Mouse (Mus musculus) liver, adult 2 months (tissue): ENCODE data around the gene Rasgrf2. TPM values are rescaled to one million over a fixed set of nuclear protein-coding genes. Genes with fewer than 3 reads are reported as not detected.
A peak's percentile ranks its signal among the peaks of the same experiment; 100 is the strongest.

Experiments used
- DNase-seq: peaks from one replicate; pipeline ENCODE4 v3.0.0-alpha.2; 2011; ENCODE audit warnings: low read depth, low spot score; ENCODE audit errors: extremely low read depth
- H3K27ac ChIP-seq: fragments of 200-500 bp; replicated peaks from 2 replicates; pipeline ENCODE4 v1.5.1; 2012; ENCODE audit warnings: low read depth, mild to moderate bottlenecking, control low read depth, inconsistent platforms, low read length; ENCODE audit not compliant: insufficient read depth
- H3K27me3 ChIP-seq: fragments of 200-500 bp; 2 replicates; pipeline ENCODE4 v1.6.1; 2012; ENCODE audit warnings: mild to moderate bottlenecking, moderate library complexity, low read length, inconsistent platforms; ENCODE audit not compliant: control insufficient read depth, insufficient read depth
- H3K36me3 ChIP-seq: fragments of 200-500 bp; 2 replicates; pipeline ENCODE4 v1.6.1; 2012; ENCODE audit warnings: low read length, inconsistent platforms; ENCODE audit not compliant: control insufficient read depth, insufficient read depth
- H3K4me1 ChIP-seq: fragments of 200-500 bp; 2 replicates; pipeline ENCODE4 v1.6.1; 2011; ENCODE audit warnings: low read length; ENCODE audit not compliant: control insufficient read depth, insufficient read depth
- H3K4me3 ChIP-seq: fragments of 200-500 bp; 2 replicates; pipeline ENCODE4 v1.5.1; 2011; ENCODE audit warnings: low read depth, mild to moderate bottlenecking, control low read depth, low read length, moderate library complexity; ENCODE audit not compliant: insufficient read depth
- H3K79me2 ChIP-seq: fragments of 200-500 bp; 2 replicates; pipeline ENCODE4 v1.6.1; 2012; ENCODE audit warnings: inconsistent platforms, mild to moderate bottlenecking, low read length, moderate library complexity; ENCODE audit not compliant: control insufficient read depth, insufficient read depth
- H3K9ac ChIP-seq: fragments of 200-500 bp; 2 replicates; pipeline ENCODE4 v1.6.1; 2012; ENCODE audit warnings: low read depth, mild to moderate bottlenecking, control low read depth, inconsistent platforms, low read length
- CTCF ChIP-seq: fragments of 200-500 bp; IDR thresholded peaks from 2 replicates; pipeline ENCODE4 v1.5.1; 2011; ENCODE audit warnings: low read depth, low read length, control low read depth
- POLR2A ChIP-seq: fragments of 200-500 bp; IDR thresholded peaks from 2 replicates; pipeline ENCODE4 v1.6.1; 2011; ENCODE audit warnings: low read length, control low read depth; ENCODE audit not compliant: insufficient read depth; ENCODE audit errors: extremely low read depth
- WGBS: fragments of 180-500 bp; shearing (Covaris S2); methylation state at CpG from one replicate; pipeline ENCODE4 v1.1.7; 2018; 5-methylcytosine and 5-hydroxymethylcytosine counted together
- polyA plus RNA-seq: library from polyadenylated mRNA; depleted of rRNA; stranded (reverse); fragments of >200 nt; gene quantifications from 2 replicates; pipeline ENCODE4 v1.2.3, GENCODE M21; 2012
- total RNA-seq: library from RNA; depleted of rRNA; stranded (reverse); fragments of >200 nt; gene quantifications from 2 replicates; pipeline ENCODE4 v1.2.3, GENCODE M21; 2014

Gene Rasgrf2
- total and polyA plus RNA-seq, 2 experiments: 0.44 to 1.0 TPM

- Histone ChIP-seq H3K27ac (0 out of 2 replicates have a peak overlapping the region, but pooled peaks have one; percentile 45), H3K9ac (no peak overlapping the region), H3K36me3 (no peaks in the 10 kb centered on the region), H3K79me2 (no peaks in the 10 kb centered on the region), H3K4me1 (peaks cover 11% of the 10 kb centered on the region), H3K4me3 (no peak overlapping the region), H3K27me3 (no peaks in the 10 kb centered on the region)
- 10% methylated on average over 7 of the region's 7 CpGs for WGBS
- DNase-seq: peak; percentile 26
- TF ChIP-seq CTCF (no peak), POLR2A (no peak)
These were observed 27.2 kb downstream of the Rasgrf2 start for GRCm38 (mm10) chr13:92104259-92104658.

GRCm38 (mm10) chr13:92098484-92098883, 33.0 kb downstream of the Rasgrf2 start:
- TF ChIP-seq POLR2A (no peak), CTCF (no peak)
- Histone ChIP-seq H3K79me2 (no peaks in the 10 kb centered on the region), H3K4me1 (peaks cover 6% of the 10 kb centered on the region; the same call in 1 of the 2 replicates), H3K36me3 (no peaks in the 10 kb centered on the region), H3K9ac (no peak overlapping the region), H3K27me3 (no peaks in the 10 kb centered on the region), H3K4me3 (no peak overlapping the region), H3K27ac (no peak overlapping the region)
- DNase-seq: no peak
- 46% methylated on average over 7 of the region's 7 CpGs for WGBS

DNA sequence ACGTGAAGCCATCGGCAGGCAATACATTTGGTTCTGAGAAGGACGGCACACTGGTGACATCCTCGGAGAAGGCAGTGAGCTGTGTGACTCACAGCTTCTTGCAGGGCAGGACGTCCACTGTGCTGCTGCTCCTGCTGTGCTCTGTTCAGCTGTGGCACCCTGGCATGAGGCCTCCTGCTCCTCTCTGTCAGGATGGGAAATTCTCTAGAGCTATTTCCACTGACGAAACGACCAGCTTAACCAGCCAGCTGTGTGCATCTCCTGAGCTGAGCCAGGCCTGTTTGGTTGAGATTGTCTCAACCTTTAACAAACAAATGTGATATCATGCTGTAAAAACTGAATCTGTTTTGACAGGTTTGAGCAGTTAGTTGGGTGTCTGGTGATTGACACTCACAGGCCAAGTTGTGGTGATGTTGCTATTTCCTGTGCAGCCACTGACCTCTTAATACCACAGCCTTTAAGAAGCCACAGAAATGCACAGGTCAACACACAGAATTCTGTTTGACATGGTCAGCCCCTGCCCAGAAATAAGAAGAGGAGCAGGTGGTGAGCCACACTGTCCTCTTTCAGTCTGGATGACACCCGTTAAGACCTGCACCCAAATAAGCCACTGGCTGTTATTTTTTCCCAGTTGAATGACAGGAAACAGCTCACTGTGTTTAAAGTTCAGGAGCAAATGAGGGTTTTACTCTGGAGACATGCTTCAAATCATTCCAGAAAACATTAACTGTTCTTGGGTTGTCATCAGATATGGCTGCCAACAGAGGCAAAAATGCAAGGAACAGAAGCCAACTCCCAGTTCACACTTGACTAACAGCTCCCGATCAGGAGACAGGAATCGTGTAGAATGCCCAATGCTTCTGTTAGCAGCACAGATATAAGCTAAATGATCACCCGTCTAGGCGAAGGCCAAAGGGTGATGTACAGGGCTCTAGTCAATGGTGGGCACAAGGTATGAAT, 36.0 kb downstream of the Rasgrf2 start:
- DNase-seq: no peak
- 80% methylated on average over 12 of the region's 12 CpGs for WGBS
- no peak for TF ChIP-seq POLR2A
- TF ChIP-seq CTCF: no peak

GRCm38 (mm10) chr13:92093712-92094290, 37.7 kb downstream of the Rasgrf2 start:
- TF ChIP-seq POLR2A (no peak), CTCF (no peak)

More for the DNA sequence above, 36.0 kb downstream of the Rasgrf2 start:
- no peak overlapping the region for H3K4me3 ChIP-seq
- no peak overlapping the region for H3K9ac ChIP-seq
- H3K27me3 ChIP-seq: no peaks in the 10 kb centered on the region
- no peaks in the 10 kb centered on the region for H3K4me1 ChIP-seq
- no peaks in the 10 kb centered on the region for H3K79me2 ChIP-seq
- no peaks in the 10 kb centered on the region for H3K36me3 ChIP-seq
- no peak overlapping the region for H3K27ac ChIP-seq

GRCm38 (mm10) chr13:92073111-92073510, 58.3 kb downstream of the Rasgrf2 start:
- H3K27me3 ChIP-seq: no peaks in the 10 kb centered on the region
- H3K4me1 ChIP-seq: no peaks in the 10 kb centered on the region
- WGBS: 77% methylated on average over 1 of the region's 1 CpGs
- no peaks in the 10 kb centered on the region for H3K36me3 ChIP-seq
- no peaks in the 10 kb centered on the region for H3K79me2 ChIP-seq
- no peak for TF ChIP-seq CTCF
- no peak for TF ChIP-seq POLR2A
- no peak for DNase-seq
- H3K9ac ChIP-seq: no peak overlapping the region
- H3K27ac ChIP-seq: no peak overlapping the region
- no peak overlapping the region for H3K4me3 ChIP-seq

More at GRCm38 (mm10) chr13:92093712-92094290, 37.7 kb downstream of the Rasgrf2 start:
- H3K4me1 ChIP-seq: no peaks in the 10 kb centered on the region
- H3K4me3 ChIP-seq: no peak overlapping the region
- no peak for DNase-seq
- H3K9ac ChIP-seq: no peak overlapping the region
- H3K27me3 ChIP-seq: no peaks in the 10 kb centered on the region
- H3K79me2 ChIP-seq: no peaks in the 10 kb centered on the region
- H3K27ac ChIP-seq: no peak overlapping the region
- WGBS: 81% methylated on average over 6 of the region's 6 CpGs
- H3K36me3 ChIP-seq: no peaks in the 10 kb centered on the region

DNA sequence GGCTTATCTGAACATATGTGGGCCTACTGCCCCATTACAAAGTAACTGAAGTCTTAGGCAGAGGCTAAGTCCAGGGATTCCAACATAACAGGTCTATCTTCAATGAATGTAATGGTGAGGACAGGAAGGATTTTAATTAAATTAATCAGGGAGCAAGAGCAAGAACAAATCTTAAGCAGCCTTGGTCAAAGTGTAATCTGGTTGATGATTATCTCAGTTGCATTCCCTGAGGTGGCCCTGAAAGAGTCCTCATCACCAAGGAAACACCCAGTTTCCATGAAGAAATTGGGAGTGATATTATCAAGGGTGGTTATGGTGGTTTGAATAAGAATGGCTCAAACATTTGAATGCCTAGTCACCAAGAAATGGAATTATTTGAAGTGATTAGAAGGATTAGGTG, 62.8 kb downstream of the Rasgrf2 start:
- H3K27ac ChIP-seq: no peak overlapping the region
- H3K4me1 ChIP-seq: no peaks in the 10 kb centered on the region
- no peaks in the 10 kb centered on the region for H3K79me2 ChIP-seq
- no peaks in the 10 kb centered on the region for H3K27me3 ChIP-seq
- no peak overlapping the region for H3K9ac ChIP-seq
- no peak for DNase-seq
- TF ChIP-seq CTCF: no peak
- H3K4me3 ChIP-seq: no peak overlapping the region
- no peaks in the 10 kb centered on the region for H3K36me3 ChIP-seq
